Mouse (Mus musculus) cerebellum, adult 2 months (tissue): ENCODE measurements around the gene Nxph4.

ENCODE experiments used
- CTCF ChIP-seq: fragments of 200-500 bp; IDR thresholded peaks from 2 replicates; pipeline ENCODE4 v1.5.1; 2011; ENCODE audit warnings: low read depth, mild to moderate bottlenecking, control low read depth, low read length, moderate library complexity, borderline replicate concordance; ENCODE audit not compliant: insufficient read depth
- POLR2A ChIP-seq: fragments of 200-500 bp; IDR thresholded peaks from 2 replicates; pipeline ENCODE4 v1.6.1; 2011; ENCODE audit warnings: low read length, control low read depth, borderline replicate concordance; ENCODE audit not compliant: insufficient read depth

GRCm38 (mm10) chr10:127514764-127515163, 19.6 kb downstream of the Nxph4 start, which contains the start of gene Ndufa4l2:
- TF ChIP-seq CTCF, result no peak
- TF ChIP-seq POLR2A, result no peak
